Mouse (Mus musculus): ENCODE data around the gene Rer1.
"Not testable (repeated sequence)": the region's sequence is repeated elsewhere in the genome, so short reads cannot be mapped to it uniquely, and the experiment has no call there.

Gene Rer1

DNA sequence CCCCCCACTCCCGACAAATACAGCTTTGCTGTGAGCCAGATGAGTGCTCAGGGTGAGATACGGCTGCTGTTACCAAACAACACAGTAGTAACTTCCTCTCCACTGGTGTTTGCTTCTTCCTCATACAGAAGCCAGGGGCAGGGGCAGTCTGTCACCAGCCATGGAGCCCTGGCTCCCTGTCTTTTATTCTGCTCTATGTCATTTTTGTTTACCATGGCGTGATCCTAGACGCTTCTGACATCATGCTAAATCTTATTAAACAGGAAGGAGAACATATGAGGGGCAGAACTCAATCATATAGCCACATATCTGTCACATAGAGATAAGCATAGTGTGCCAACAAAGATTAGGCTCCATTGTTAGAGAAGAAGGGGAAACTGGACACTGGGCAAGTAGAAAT lies 30.4 kb upstream of the Rer1 start:
- in situ Hi-C loops (cut with MboI; ENCODE audit: low sequenced_read_pairs) = no loop called here

DNA sequence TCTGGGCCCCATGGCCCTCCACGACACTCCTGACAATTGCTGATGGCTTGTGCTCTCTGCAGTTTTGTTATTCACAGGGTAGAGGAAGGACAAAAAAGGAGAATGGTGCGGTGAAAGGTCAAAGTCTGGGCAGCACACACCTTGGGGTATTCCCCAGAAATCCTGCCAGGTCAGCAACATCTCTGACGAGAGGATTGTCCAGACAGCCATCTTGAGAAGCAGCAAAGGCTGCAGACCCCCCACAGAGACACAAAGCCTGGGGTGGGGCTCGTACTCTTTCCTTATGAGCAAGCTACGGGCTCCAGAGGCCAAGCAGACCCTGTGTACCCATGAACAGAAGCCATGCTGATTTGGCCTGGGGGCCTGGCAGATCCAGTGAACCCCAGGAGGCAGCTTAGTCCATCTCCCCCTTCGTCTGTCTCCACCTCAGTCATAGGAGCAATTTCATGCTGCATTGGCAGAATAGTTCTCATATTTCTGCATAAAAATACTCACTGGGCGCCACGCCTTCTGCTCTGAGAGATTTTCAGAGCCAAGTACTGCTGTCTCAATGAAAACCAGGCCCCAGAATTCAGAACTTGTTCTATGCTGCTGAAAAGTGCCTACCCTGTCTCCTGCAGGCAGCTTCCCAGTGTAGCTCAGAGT lies 27.7 kb upstream of the Rer1 start:
- in situ Hi-C loops (cut with MboI; ENCODE audit: low sequenced_read_pairs) = no loop called here

DNA sequence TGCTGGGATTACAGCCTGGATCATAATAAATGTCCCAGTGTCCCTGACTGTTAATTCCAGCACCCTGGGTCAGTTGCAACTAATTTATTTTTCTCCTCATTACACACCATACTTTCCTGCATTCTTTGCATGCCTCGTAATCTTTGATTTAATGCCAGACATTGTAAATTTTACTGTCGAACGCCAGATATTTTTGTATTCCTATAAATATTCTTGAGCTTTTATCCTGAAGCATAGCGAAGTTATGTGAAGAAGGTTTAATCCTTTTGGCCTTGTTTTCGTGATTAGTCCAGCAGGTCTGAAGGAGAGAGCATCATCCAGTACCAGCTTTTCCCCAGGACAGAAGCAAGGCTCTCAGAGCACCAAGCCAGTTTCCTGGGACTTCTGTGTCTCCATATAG lies 23.3 kb upstream of the Rer1 start:
- in situ Hi-C loops (cut with MboI; ENCODE audit: low sequenced_read_pairs) = no loop called here

DNA sequence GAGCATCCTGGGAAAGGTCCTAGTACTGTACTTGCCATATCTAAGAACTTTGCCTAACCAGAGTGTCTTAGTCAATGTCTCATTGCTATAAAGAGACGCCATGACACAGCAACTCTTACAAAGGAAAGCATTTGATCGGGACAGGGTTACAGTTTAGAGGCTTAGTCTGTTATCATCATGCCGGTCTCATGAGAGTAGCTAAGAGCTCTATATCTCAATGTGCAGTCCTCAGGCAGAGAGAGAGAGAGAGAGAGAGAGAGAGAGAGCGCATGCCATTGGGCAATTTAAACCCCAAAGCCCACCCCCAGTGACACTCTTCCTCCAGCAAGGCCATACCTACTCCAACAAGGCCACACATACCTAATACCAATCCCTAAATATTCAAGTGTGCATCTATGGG lies 21.7 kb upstream of the Rer1 start:
- in situ Hi-C loops (cut with MboI; ENCODE audit: low sequenced_read_pairs) = no loop called here

DNA sequence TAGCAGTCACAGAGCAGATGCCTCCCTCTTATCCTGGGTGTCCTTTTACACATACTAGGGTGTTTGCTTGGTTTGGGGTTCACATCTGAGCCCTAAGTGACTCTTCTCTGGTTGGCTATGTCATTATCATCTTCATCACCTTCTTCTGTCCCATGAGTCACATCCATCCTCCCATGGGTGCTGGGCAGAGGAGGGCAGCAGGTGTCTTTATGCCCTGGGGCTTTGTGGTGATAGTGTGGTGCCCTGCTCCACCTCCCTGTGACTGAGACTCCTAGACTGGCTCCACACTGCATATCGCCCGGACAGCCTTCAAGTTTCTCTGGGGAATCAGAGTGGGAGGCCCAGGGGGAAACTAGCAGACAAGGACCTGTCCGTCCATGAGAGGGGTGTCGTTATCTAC lies 12.4 kb upstream of the Rer1 start:
- in situ Hi-C loops (cut with MboI; ENCODE audit: low sequenced_read_pairs) = no loop called here

DNA sequence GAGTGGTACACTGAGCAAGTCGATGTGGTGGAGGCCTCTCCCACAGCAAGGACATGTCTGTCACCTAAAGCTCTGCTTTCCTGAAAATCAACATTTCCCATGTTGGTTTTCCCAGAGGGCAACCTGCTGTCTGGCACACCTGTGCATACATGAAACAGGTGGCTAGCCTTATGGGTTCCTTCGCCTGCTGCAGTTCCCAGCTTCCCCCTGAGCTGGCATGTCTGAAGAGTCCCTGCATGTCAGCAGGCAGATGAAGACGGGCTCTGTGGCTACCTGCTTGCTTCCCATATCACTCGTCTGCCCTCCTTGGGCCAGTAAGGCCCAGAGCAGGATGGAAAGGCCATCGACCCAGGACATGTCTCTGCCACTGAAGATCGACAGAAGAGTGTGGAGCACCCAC lies 11.3 kb upstream of the Rer1 start:
- in situ Hi-C loops (cut with MboI; ENCODE audit: low sequenced_read_pairs) = no loop called here

DNA sequence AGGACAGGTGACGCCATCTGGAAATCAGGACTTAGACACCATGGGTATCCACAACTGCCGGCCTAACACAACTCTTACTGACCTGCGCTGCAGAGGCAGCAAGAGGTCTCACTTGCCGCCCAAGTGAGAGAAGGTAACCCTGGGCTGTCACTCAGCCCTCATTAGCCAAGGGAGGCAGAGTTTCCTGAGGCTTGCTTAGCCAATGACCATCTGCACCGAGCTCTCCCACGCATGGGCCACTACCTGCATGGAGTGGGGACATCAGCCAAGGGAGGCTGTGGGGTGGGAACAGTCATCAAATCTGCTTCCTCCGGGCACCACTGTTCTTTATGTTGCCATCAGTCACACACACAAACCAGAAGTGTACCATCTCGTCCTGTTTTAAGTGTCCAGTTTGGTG lies 9.8 kb upstream of the Rer1 start:
- in situ Hi-C loops (cut with MboI; ENCODE audit: low sequenced_read_pairs) = no loop called here

DNA sequence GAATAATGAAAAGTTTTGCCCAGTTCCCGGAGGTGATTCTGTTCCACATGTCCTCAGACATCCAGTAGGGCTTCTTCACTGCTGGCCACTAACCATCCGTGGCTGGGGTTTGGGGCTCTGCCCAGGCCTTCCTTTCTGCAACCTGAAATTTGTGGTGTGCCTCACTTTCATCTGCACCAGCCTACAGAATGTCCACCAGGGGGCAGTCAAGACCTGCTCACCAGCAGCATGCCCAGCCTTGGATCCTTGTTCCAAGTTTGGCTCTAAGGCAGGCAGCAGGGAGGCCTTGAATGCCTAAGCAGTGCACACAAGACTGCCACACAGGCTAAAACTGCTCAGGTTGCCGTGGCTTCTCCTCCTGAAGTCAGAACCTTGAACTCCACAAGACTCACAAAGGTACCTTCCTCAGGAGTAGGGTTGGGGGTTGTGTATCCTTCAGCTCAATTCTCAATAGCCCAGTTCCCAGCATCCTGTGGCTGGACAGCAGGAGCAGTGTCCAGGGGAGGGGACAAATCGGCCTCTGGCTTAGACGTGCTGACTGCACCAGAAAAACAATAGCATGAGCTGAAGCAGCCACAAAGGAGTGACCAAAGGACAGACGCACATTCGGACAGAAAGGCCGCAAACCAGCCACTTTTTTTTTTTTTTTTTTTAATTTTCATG lies 9.2 kb upstream of the Rer1 start:
- in situ Hi-C loops (cut with MboI; ENCODE audit: low sequenced_read_pairs) = no loop called here

DNA sequence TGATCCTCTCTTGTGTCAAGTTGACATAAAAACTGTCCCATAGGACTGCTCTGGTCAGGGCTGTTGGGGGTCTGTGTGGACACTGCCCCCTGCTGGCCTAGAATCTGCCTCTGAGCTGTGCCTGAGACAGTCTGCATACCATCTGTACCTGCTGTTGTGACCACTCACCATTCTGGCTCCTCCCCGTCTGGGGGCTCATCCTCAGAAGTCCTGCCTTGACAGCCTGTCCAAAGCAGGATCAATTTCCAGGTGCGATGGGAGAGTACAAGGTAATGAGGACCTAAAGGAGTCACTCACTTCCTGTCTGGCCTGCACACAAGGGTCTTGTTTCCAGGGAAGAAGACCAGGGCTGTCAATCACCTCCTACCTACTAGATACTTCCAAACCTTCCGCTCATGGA lies 8.4 kb upstream of the Rer1 start:
- in situ Hi-C loops (cut with MboI; ENCODE audit: low sequenced_read_pairs) = loop anchor here (5.0 kb wide), 1 partner anchor 153 kb away; the partner anchor contains the start of gene Faap20

DNA sequence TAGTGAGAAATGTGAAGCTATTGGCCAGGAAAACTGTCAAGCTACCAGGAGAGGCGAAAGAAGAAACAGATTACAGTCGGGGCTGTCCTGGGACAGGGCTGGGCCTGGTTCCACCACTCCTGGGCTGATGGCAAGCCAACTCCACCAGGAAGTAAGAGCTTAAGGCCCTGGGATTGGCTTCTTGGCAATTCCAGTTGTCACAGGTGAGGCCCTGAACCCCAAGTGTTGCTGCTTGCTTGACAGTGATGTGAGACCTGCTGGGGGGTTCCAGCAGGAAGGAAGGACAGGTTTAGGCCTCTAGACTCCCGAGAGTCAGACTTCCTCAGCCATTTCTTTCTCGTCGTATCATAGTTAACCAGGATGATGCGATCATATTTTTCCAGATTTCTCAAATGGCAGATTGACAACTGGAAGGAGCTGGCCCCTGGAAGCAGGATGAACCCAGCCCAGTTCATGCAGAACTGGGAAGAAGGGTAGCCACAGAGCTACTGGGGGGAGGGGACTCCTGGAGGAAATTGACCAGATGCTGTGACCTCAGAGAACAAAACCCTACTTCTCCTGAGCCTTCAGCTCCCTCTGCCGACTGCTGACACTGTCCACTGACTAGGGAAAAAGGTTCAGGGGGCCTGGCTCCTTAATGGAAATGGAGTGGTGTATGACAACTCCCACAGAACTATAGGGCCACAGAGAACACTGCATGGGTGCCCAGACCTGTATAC lies 7.4 kb upstream of the Rer1 start:
- in situ Hi-C loops (cut with MboI; ENCODE audit: low sequenced_read_pairs) = loop anchor here (5.0 kb wide), 1 partner anchor 154 kb away; the partner anchor contains the start of gene Faap20

DNA sequence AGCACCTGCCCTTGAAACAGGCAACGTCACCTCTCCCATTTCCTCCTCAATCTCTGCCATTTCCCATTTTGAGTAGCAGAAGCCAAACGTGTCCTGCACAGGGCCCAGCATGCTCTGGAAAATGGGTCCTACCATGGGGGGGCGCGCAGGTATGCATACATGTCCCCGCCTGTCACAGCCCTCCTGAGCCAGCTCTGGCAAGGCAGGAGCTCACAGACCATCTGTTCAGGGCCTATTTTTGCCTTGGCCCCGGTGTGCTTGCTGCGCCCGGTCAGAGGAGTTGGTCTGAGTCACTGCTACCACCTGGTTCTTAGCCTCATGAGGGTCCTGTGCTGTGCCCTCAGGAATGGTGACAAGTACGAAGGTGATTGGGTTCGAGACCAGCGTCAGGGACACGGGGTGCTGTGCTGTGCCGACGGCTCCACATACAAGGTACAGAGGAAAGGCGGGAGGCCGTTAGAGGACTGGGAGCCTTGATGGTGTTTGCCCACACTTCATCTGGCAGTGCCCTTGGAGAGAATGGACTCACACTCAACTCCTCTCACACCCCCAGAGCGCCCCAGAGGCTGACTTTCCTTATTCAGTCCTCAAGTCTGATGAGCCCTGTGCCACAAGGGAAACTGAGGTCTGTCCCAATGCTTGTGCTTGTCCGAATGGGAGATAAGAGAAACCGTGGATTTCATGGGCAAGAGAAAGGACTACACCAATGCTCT lies 6.7 kb upstream of the Rer1 start:
- in situ Hi-C loops (cut with MboI; ENCODE audit: low sequenced_read_pairs) = loop anchor here (5.0 kb wide), 1 partner anchor 154 kb away; the partner anchor contains the start of gene Faap20

DNA sequence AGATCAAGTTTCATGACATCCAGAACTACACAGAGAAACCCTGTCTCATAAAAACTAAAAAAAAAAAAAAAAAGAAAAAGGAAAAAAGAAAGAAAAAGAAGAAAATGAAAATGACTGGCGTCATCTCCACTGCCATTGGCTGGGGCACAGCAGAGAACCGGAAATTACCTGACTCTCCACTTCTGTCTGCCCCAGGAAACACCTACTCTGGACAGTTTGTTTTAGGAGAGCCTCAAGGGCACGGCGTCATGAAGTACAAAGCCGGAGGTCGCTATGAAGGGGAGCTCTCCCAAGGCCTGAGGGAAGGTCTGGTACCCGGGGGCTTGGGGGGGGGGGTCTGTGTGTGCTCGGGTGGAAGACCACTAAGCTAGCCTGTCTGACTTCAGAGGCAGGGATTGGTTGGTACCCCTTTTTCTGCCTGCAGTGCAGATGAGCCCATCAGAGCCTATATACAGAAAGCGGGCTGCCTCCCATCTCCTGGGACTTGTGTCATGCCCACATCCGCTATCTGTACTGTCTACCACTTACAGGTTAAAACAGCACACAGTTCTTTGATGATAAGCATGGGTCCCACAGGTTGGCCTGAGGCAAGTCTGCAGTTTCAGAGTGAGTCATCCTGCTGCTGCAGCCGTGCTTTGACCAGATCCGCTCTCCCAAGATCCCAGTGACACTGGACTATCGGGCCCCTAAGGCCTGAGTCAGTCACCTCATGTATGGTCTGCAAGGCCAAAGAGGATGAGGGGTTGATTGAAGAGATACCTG lies 4.7 kb upstream of the Rer1 start:
- in situ Hi-C loops (cut with MboI; ENCODE audit: low sequenced_read_pairs) = loop anchor here (5.0 kb wide), 1 partner anchor 156 kb away; the partner anchor contains the start of gene Faap20

DNA sequence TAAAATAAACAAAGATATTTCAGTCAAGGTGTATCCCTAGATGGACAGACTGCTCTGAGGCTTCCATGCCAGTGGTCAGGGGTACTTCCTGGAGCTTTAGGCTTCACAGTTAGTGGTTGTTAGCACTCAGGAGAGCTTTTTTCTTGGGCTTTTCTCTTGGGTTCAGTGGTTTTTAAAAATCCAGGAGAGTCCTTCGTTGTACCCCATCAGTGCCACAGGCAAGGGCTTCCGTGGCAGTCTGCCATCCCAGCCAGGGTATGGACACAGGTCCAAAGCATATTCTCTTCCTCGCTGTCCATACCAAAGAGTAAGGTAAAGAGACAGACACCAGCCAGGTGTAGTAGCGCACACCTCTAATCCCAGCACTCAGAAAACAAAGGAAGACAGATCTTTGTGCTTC lies 4.0 kb upstream of the Rer1 start:
- in situ Hi-C loops (cut with MboI; ENCODE audit: low sequenced_read_pairs) = loop anchor here (5.0 kb wide), 1 partner anchor 157 kb away; the partner anchor contains the start of gene Faap20

DNA sequence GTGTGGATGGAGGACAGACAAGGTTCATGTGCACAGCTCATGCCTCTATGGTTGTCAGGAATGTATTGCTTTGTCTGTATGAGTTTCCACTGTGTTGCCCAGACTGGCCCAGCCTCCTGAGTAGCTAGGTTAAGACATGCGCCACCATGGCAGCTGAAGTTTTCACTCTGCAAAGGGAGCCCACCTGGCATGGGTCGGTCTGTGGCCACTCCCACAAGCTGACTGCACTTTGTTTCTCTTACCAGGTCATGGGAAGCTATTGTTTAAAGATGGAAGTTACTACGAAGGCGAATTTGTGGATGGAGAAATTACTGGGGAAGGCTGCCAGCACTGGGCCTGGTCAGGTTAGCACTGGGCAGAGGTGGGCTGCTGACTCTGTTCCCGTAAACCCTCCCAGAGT lies 3.1 kb upstream of the Rer1 start:
- in situ Hi-C loops (cut with MboI; ENCODE audit: low sequenced_read_pairs) = no loop called here

DNA sequence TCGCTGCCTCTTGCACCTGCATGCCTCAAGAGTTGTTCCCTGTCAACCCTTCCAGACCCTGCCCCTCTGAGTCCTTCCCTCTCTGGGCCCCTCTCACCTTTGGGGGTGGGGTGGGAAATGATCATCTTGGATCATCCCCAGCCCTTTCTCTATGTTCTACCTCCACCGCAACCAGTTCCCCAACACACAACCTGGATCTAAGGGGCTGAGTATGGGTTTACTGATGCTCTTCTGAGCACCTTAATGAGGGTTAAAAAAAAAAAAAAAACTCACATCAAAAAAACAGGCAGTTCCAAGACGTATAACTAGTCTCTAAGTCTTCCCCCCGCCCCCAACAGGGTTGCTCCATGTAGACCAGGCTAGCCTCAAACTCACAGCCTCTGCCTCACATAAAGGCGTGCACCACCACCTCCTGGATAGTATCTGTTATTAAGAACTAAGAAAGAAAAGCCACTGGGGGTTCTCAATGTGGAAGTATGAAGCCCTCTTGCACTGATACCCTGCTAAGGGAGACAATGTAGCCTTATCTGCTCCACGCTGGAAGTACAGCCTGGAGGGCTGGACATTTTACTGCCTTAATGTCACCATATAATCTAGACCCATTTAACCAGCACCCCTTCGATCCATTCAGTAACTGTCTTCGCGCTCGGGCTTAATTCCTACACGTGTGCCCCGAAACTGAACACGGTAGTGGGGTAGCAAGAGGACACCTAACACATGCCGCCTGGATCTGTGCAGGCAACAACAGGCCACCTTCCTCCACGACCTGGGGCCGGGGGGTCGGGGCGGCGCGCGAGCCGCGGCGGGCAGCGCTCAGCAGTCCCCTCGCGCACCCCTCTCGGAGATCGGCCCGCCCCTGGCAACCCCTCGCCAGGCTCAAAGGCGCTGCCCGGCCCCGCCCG lies 725 bp downstream of the Rer1 start:
- in situ Hi-C loops (cut with MboI; ENCODE audit: low sequenced_read_pairs) = no loop called here

DNA sequence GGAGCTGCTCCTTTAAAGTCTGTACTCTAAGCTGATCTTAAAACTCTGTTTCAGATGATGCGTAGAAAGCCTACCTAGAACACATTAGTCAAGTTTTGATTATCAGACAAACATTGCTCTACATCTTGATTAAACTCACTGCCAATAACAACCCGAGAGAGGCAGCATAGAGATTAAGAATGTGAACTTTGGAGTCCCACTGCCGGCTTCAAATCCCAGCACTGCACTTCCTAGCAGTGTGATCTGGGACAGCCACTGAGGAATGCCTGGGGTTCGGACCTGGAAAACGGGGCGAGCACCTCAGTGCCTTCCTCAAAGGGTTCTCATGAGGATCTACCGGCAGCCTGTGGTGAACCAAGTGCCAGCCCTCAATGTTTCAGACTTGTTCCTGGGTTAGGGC lies 1.8 kb downstream of the Rer1 start:
- in situ Hi-C loops (cut with MboI; ENCODE audit: low sequenced_read_pairs) = no loop called here

DNA sequence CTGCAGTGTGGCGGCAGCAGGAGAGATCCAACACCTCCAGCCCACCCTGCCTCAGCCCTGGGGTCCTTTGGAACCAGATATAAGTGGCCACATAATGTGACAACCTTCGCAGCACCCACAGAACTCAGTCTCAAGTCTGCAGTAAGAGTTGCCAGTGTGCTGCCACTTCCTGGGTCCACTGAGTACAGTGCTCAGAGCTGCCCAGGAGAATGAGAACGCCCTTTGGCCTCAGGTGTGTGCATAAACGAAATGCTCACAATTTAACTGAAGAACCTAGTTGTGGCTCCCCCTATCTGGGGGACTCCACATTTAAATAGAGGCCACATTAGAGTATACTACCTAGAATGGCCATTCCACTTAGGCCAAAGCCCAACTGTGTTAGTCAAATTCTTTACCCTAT lies 2.6 kb downstream of the Rer1 start:
- in situ Hi-C loops (cut with MboI; ENCODE audit: low sequenced_read_pairs) = no loop called here

DNA sequence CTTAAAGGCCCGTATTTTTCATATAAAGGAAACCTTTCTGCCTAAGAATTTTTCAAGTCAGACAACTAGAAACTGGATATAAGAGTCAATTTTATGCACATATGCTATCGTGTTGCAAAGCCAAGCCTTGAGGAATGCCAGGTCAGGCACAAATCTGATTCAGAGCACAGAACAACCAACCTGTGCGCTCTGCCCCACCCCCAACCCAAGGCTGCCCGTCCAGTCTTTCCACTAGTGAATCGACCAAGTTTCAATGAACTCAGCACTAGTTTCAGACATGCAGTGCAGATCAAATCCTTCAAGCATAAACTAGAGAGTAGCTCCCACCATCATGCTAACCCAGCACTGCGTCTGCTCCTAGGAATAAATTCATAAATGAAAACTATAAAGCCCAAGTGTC lies 6.5 kb downstream of the Rer1 start:
- in situ Hi-C loops (cut with MboI; ENCODE audit: low sequenced_read_pairs) = no loop called here

DNA sequence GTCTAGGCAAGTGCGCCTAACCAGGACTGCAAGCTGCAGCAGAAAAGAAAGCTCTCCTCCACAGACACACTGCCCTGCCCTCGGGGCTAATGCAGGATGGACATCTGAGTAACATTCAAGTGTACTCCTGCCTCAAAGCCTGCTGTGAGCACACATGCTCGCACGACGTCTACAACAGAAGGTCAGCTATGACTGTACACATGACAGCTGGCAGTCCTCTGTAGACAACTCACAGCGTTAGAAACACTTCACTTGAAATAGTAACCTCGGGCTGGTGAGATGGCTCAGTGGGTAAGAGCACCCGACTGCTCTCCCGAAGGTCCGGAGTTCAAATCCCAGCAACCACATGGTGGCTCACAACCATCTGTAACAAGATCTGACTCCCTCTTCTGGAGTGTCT lies 7.4 kb downstream of the Rer1 start:
- in situ Hi-C loops (cut with MboI; ENCODE audit: low sequenced_read_pairs) = not testable (repeated sequence)

DNA sequence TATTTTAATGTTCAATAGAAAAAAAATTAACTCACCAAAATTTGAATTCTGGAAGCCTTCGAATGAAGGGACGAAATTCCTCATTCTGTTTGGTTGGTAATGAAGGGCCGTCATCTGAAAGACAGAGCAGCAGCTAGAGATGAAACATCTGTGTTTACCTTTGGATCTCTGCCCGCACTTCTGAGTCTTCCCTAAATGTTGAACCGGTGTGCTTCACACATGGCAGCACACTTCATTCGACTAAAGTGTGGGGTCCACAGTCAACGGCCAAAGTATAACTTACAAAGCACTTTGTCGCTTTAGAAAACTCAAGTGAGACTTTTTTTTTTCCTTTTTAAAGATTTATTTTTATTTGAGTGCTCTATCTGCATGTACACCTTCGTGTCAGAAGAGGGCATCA lies 9.5 kb downstream of the Rer1 start:
- in situ Hi-C loops (cut with MboI; ENCODE audit: low sequenced_read_pairs) = no loop called here
